In the genomic region with DNA sequence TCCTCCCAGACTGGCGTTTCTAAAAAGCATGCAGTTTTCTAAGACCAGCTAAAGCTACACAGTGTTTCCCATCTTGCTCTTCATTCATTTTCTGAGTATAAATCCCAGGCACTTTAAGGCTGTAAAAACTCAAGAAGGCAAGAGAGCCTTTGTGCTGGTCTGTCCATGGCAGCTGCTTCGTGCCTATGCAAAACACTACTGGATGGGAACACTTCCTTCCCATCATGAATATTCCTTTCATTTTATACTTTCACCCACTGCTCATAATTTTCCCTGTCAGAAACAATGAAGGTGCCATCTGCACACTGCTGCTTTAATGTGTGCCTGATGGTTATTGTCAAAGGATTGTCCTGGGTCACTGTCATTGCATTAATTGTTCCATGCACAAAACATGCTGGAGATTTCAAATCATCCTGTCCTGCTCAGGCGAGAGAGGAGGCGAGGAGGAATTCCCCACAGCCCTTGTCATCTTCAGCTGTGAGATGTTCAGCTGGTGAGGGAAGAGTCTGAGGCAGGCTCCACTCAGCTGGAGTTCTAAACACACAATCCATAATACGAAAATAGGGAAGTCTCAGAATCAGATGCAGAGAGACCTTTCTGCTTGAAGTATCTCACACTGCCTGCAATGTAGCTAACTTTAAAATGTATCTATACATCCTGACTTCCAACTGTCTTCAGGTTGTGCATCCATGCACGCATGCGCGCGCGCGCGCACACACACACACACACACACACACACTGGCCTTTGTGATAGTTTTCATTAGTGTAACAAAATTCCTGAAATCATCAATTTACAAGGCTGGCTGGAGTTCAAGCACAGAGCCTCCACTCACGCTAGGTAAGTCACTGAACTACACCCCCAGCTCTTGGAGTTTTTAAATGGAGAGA, we compare ENCODE assay signal across 15 mouse cellular contexts. TPM values are rescaled to one million over a fixed set of nuclear protein-coding genes. Genes with fewer than 3 reads are reported as not detected.
DNase-seq lines count a peak whose midpoint lies in the region; ATAC-seq and TF ChIP-seq lines count a peak whose summit lies in the region.
"Had no signal": no experiment of that assay in that cellular context is flagged by ENCODE, and none has a peak within 500 bp of the region (broad histone marks: within the 10 kb centered on the region; RNA-seq: fewer than 3 reads in every experiment).

No protein-coding gene starts in this region.

- H3K36me3 ChIP-seq in forebrain, embryonic 11.5 days (ENCODE audit: control insufficient read depth, insufficient read depth, low read length), result no peaks in the 10 kb centered on the region
- H3K36me3 ChIP-seq in forebrain, embryonic 10.5 days (replicated peaks), result no peaks in the 10 kb centered on the region
- H3K36me3 ChIP-seq in forebrain, embryonic 12.5 days (replicated peaks), result no peaks in the 10 kb centered on the region
- H3K36me3 ChIP-seq in hindbrain, embryonic 14.5 days (replicated peaks; ENCODE audit: control insufficient read depth, insufficient read depth), result no peaks in the 10 kb centered on the region
- H3K36me3 ChIP-seq in midbrain, postnatal 0 days (ENCODE audit: insufficient read depth, low read length), result no peaks in the 10 kb centered on the region
- H3K36me3 ChIP-seq: intestine, embryonic 15.5 days; limb, embryonic 13.5 days had no signal

- ATAC-seq in forebrain, embryonic 11.5 days (replicated peaks; ENCODE audit: low FRiP score), result peak; percentile 33; the same call in 1 of the 2 replicates
- peak; percentile 36; the same call in 1 of the 2 replicates for ATAC-seq in forebrain, embryonic 12.5 days (ENCODE audit: low FRiP score)
- peak; percentile 70; the same call in 1 of the 2 replicates for ATAC-seq in hindbrain, embryonic 14.5 days (ENCODE audit: low FRiP score)
- ATAC-seq in midbrain, postnatal 0 days (ENCODE audit: low FRiP score), result no peak
- ATAC-seq: intestine, embryonic 15.5 days had no signal

- H3K27me3 ChIP-seq in forebrain, embryonic 11.5 days (ENCODE audit: control insufficient read depth, insufficient read depth, low read length), result no peaks in the 10 kb centered on the region
- no peaks in the 10 kb centered on the region for H3K27me3 ChIP-seq in forebrain, embryonic 10.5 days (ENCODE audit: poor library complexity, severe bottlenecking)
- no peaks in the 10 kb centered on the region for H3K27me3 ChIP-seq in forebrain, embryonic 12.5 days
- no peaks in the 10 kb centered on the region for H3K27me3 ChIP-seq in hindbrain, embryonic 14.5 days (ENCODE audit: control insufficient read depth, insufficient read depth, low read length)
- H3K27me3 ChIP-seq in midbrain, postnatal 0 days (ENCODE audit: insufficient read depth, low read length), result no peaks in the 10 kb centered on the region
- H3K27me3 ChIP-seq: intestine, embryonic 15.5 days; limb, embryonic 13.5 days had no signal

- H3K4me1 ChIP-seq in forebrain, embryonic 11.5 days (replicated peaks; ENCODE audit: control insufficient read depth, insufficient read depth, low read length), result no peaks in the 10 kb centered on the region
- no peaks in the 10 kb centered on the region for H3K4me1 ChIP-seq in forebrain, embryonic 10.5 days
- peaks cover 8% of the 10 kb centered on the region; the same call in 1 of the 2 replicates for H3K4me1 ChIP-seq in forebrain, embryonic 12.5 days
- H3K4me1 ChIP-seq in hindbrain, embryonic 14.5 days (replicated peaks; ENCODE audit: control insufficient read depth, insufficient read depth, low read length), result peaks cover 4% of the 10 kb centered on the region; the same call in 1 of the 2 replicates
- H3K4me1 ChIP-seq in midbrain, postnatal 0 days (ENCODE audit: insufficient read depth, low read length), result no peaks in the 10 kb centered on the region
- H3K4me1 ChIP-seq: intestine, embryonic 15.5 days; limb, embryonic 13.5 days had no signal

- no peak for TF ChIP-seq CTCF in midbrain, postnatal 0 days (IDR thresholded peaks at IDR 0.05)

- H3K27ac ChIP-seq in forebrain, embryonic 11.5 days (ENCODE audit: low read depth, low read length), result no peak overlapping the region
- H3K27ac ChIP-seq in forebrain, embryonic 10.5 days, result no peak overlapping the region
- peak overlapping the region; percentile 31; the same call in 1 of the 2 replicates for H3K27ac ChIP-seq in forebrain, embryonic 12.5 days
- H3K27ac ChIP-seq in hindbrain, embryonic 14.5 days, result peak overlapping the region; percentile 9; the same call in 1 of the 2 replicates
- H3K27ac ChIP-seq in midbrain, postnatal 0 days (ENCODE audit: low read depth, low read length), result peak overlapping the region; percentile 19; the same call in 1 of the 2 replicates
- H3K27ac ChIP-seq: intestine, embryonic 15.5 days; limb, embryonic 13.5 days had no signal

- H3K9me3 ChIP-seq in forebrain, embryonic 11.5 days (ENCODE audit: control insufficient read depth, low read length), result no peaks in the 10 kb centered on the region
- H3K9me3 ChIP-seq in forebrain, embryonic 10.5 days, result no peaks in the 10 kb centered on the region
- no peaks in the 10 kb centered on the region for H3K9me3 ChIP-seq in forebrain, embryonic 12.5 days
- no peaks in the 10 kb centered on the region for H3K9me3 ChIP-seq in hindbrain, embryonic 14.5 days (ENCODE audit: control insufficient read depth, low read length)
- H3K9me3 ChIP-seq in midbrain, postnatal 0 days (ENCODE audit: low read length), result no peaks in the 10 kb centered on the region
- H3K9me3 ChIP-seq: intestine, embryonic 15.5 days; limb, embryonic 13.5 days had no signal

- no peak overlapping the region for H3K9ac ChIP-seq in forebrain, embryonic 11.5 days (ENCODE audit: low read length)
- H3K9ac ChIP-seq in forebrain, embryonic 12.5 days, result no peak overlapping the region
- H3K9ac ChIP-seq in hindbrain, embryonic 14.5 days, result no peak overlapping the region
- no peak overlapping the region for H3K9ac ChIP-seq in midbrain, postnatal 0 days (replicated peaks; ENCODE audit: low read length, poor library complexity, severe bottlenecking)
- H3K9ac ChIP-seq: intestine, embryonic 15.5 days; limb, embryonic 13.5 days had no signal

- no peak overlapping the region for H3K4me3 ChIP-seq in forebrain, embryonic 11.5 days (ENCODE audit: low read depth, low read length)
- H3K4me3 ChIP-seq in forebrain, embryonic 10.5 days, result no peak overlapping the region
- H3K4me3 ChIP-seq in forebrain, embryonic 12.5 days (replicated peaks), result no peak overlapping the region
- H3K4me3 ChIP-seq in hindbrain, embryonic 14.5 days (replicated peaks; ENCODE audit: low read length), result no peak overlapping the region
- no peak overlapping the region for H3K4me3 ChIP-seq in midbrain, postnatal 0 days (ENCODE audit: low read depth, low read length)
- H3K4me3 ChIP-seq: intestine, embryonic 15.5 days; limb, embryonic 13.5 days had no signal

- DNase-seq in forebrain, embryonic 11.5 days (ENCODE audit: low spot score), result no peak
- no peak for DNase-seq in forebrain, embryonic 10.5 days (ENCODE audit: extremely low spot score, low spot score)
- no peak for DNase-seq in hindbrain, embryonic 14.5 days (ENCODE audit: low spot score)
- peak; percentile 8 for DNase-seq in midbrain, postnatal 0 days (ENCODE audit: low spot score)
- no peak for DNase-seq in right cerebral cortex, postnatal 14 days
- DNase-seq in adrenal gland, postnatal 4 days (ENCODE audit: low spot score in 2 of 2), result no peak
- no peak for DNase-seq in urinary bladder, adult 2 months (ENCODE audit: low spot score)
- DNase-seq: adrenal gland, adult 8-10 months; heart, adult 11 months; kidney, postnatal 10 days had no signal

- 85% methylated on average over 13 of the region's 13 CpGs for WGBS in forebrain, embryonic 11.5 days
- WGBS in forebrain, embryonic 10.5 days, result 87% methylated on average over 13 of the region's 13 CpGs
- whole genome bisulfite sequencing in forebrain, embryonic 12.5 days, result 82% methylated on average over 13 of the region's 13 CpGs
- 62% methylated on average over 13 of the region's 13 CpGs for WGBS in hindbrain, embryonic 14.5 days
- WGBS in midbrain, postnatal 0 days, result 74% methylated on average over 13 of the region's 13 CpGs

- H3K4me2 ChIP-seq in forebrain, embryonic 11.5 days (ENCODE audit: low read depth, low read length, severe bottlenecking), result no peak overlapping the region
- H3K4me2 ChIP-seq in forebrain, embryonic 12.5 days, result no peak overlapping the region
- no peak overlapping the region for H3K4me2 ChIP-seq in hindbrain, embryonic 14.5 days (replicated peaks)
- no peak overlapping the region for H3K4me2 ChIP-seq in midbrain, postnatal 0 days (ENCODE audit: low read depth, low read length, poor library complexity, severe bottlenecking)
- H3K4me2 ChIP-seq: intestine, embryonic 15.5 days; limb, embryonic 13.5 days had no signal

RNA-seq across cellular contexts. Expression of a gene that starts 22.5 kb away (rescaled TPM):
- 4.0 and 5.1 TPM in 2 replicates for polyA plus RNA-seq in forebrain, embryonic 11.5 days (2014; fragmentation: Nextera tagmentation; extraction: Ambion mirVana)
- 4.0 and 4.4 TPM in 2 replicates for polyA plus RNA-seq in forebrain, embryonic 10.5 days (2016; fragmentation: Nextera tagmentation; extraction: Ambion mirVana)
- polyA plus RNA-seq in forebrain, embryonic 12.5 days (2016; fragmentation: Nextera tagmentation; extraction: Ambion mirVana), result 3.8 and 4.3 TPM in 2 replicates
- 9.4 and 9.7 TPM in 2 replicates for polyA plus RNA-seq in hindbrain, embryonic 14.5 days (2014; fragmentation: Nextera tagmentation; extraction: Ambion mirVana)
- 31.2 and 34.1 TPM in 2 replicates for total RNA-seq in midbrain, postnatal 0 days (2014; rRNA removed)
- polyA plus RNA-seq in midbrain, postnatal 0 days (2015; fragmentation: Nextera tagmentation; extraction: Ambion mirVana), result 5.5 and 7.3 TPM in 2 replicates
- total RNA-seq in adrenal gland, postnatal 4 days (2021), result 10 to 100 TPM; 31.7 to 32.0 TPM
- polyA plus RNA-seq in urinary bladder, adult 2 months (2012; rRNA removed), result 0.30 and 0.32 TPM in 2 replicates
- total RNA-seq: common myeloid progenitor, adult 5-6 weeks had no signal
- polyA plus RNA-seq: liver, embryonic 16.5 days had no signal

Comparison
In these comparisons a context has a peak if more than half of its experiments do, and no peak if none do; other contexts are left out.
1. H3K27ac ChIP-seq: peak in forebrain, embryonic 12.5 days (single experiment), hindbrain, embryonic 14.5 days (single experiment) and midbrain, postnatal 0 days (single experiment); none in forebrain, embryonic 11.5 days (single experiment) and forebrain, embryonic 10.5 days (single experiment).